Mouse (Mus musculus): ENCODE results near the gene Hspa4l.
"Not testable (repeated sequence)": the region's sequence is repeated elsewhere in the genome, so short reads cannot be mapped to it uniquely, and the experiment has no call there.

Hspa4l gene

DNA sequence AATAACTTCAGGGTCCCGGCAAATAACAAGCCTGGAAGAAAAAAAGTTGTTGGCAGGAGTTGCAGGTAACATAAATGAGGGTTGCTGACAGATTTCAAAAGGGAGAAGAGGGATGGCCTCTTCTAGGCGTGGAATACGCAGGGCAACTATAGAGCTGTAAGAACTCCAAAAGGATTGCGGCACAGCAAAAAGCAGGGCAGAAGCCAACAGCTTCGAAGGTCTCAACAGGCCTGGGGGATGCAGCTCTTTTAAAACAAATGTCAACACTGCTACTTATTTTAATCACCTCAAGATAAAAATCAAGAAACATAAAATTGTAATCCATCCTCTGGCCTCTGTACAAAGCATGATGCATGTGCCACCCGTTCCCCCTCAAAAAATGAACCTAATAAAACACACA is 101.2 kb downstream of the Hspa4l start:
- DNase-seq: not testable (repeated sequence)
